Mouse (Mus musculus): Measurements from ENCODE around the gene Tmem9. TPM values are rescaled to one million over a fixed set of nuclear protein-coding genes. Genes with fewer than 3 reads are reported as not detected.

Gene Tmem9
- 10 to 100 TPM; 20.7 to 39.2 (median 32.3) TPM for polyA plus RNA-seq (2017; shearing (Covaris generic))

GRCm38 (mm10) chr1:136007211-136008158 lies at the start of gene Tmem9:
TSS of gene Tmem9 (plus strand) at chr1:136008150.
- peak; percentile 52 for ATAC-seq

GRCm38 (mm10) chr1:135958483-135958882 lies 49.5 kb upstream of the Tmem9 start:
- ATAC-seq, result no peak

DNA sequence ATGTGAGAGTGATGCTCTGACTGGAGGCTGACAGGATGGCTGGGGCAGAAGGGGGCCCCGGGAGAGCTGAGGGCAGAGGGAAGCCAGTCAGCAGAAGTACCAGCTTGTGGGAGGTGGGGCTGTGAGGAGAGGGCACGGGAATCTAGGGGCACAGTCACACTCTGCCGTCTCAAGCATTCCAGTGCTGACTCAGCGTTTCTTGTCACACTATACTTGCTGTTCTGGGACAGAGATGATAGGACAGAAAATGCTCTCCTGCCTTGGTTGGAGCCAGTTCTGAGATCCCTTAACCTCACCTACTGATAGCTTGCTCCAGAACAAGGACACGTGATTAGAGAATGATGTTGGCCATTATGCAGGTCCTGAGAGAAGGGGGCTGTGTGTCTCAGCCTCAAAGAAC lies 44.8 kb upstream of the Tmem9 start:
- ATAC-seq, result no peak

DNA sequence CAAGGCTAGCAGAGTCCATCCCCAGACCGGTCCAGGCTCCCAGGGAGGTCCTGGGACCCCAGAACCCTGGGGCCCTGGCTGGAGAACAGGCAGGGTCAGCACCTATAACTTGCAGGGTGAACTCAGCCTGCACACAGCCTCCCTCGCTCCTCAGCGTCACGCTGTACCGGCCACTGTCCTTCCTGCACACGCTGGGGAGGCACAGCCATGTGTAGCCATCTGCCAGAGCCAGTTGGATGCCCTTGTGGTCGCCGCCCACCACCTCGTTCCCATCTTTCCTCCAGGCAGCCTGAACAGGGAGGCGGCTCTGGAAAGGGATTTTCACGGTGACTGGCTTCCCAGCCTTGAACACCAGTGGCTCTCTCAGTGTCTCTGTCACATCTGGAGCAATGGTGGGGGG lies 43.4 kb upstream of the Tmem9 start:
- ATAC-seq, result no peak

GRCm38 (mm10) chr1:135967739-135968138 lies 40.2 kb upstream of the Tmem9 start:
- no peak for ATAC-seq

DNA sequence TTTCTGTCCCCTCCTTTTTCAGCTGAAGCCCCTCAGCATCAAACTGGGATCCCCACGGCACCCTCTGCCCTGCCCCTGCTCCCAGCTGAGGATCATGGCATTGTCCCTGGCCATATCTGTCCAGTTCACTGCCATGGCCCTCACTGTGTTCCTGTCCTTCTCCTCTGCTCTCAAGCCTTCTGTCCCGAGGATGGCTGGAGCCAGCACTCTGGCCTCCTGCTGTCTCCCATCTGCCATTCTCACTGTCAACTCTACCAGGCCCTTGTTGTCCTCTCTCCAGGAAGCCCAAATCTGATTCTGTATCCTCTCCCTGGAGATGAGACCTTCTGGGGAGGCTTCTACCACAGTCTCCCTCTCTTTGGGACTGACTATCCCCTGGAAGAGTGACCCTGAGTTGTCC lies 37.5 kb upstream of the Tmem9 start:
- ATAC-seq, result no peak

DNA sequence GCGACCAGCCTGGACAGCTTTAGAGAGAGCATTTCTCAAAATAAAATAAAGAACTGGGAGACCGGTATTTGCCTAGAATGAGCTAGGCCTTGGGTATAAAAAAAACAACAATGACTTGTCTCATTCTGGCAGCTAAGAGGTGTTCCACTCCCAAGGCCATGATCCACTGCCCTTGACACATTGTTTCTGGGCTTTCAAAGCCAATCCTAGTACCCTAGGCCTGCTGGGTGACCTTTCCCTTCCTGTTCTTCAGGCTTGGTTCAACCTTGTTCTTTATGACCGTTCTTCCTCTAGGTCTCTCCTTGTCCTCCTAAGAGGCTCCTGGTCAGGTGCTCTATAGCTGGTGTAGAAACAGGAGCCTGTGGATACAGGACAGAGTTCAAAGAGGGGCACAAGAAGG lies 35.4 kb upstream of the Tmem9 start:
- ATAC-seq, result no peak

GRCm38 (mm10) chr1:135984105-135984504 lies 23.8 kb upstream of the Tmem9 start:
- ATAC-seq, result no peak

GRCm38 (mm10) chr1:135989876-135990275 lies 18.1 kb upstream of the Tmem9 start:
- ATAC-seq, result no peak

GRCm38 (mm10) chr1:135993470-135993869 lies 14.5 kb upstream of the Tmem9 start:
- ATAC-seq, result no peak

- ATAC-seq, result no peak
Measured at GRCm38 (mm10) chr1:135997537-135997936, 10.4 kb upstream of the Tmem9 start.

GRCm38 (mm10) chr1:135999720-136000287 lies 8.1 kb upstream of the Tmem9 start:
- ATAC-seq, result no peak

- ATAC-seq, result no peak
Measured at GRCm38 (mm10) chr1:136001438-136001837, 6.5 kb upstream of the Tmem9 start.

- no peak for ATAC-seq
Measured at GRCm38 (mm10) chr1:136006292-136006748, 1.6 kb upstream of the Tmem9 start, which contains the start of gene Igfn1. TSS of gene Igfn1 (minus strand) at chr1:136006342.

DNA sequence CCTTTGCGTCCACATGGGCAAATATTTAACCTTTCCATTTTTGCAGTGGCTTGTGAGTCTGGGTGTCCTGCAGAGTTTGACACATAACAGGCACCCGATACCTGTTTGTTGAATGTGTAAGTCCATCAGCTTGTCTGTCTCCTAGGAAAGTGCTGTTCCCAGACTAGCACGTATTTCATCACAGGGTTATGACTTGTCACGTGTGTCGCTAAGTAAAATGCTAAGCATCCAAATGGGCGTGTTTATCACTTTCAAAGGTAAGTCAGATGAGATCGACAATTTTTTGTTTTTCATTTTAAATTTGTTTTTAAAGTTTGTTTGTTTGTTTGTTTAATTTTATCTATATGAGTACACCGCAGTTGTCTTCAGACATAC lies 196 bp downstream of the Tmem9 start:
- ATAC-seq, result no peak

DNA sequence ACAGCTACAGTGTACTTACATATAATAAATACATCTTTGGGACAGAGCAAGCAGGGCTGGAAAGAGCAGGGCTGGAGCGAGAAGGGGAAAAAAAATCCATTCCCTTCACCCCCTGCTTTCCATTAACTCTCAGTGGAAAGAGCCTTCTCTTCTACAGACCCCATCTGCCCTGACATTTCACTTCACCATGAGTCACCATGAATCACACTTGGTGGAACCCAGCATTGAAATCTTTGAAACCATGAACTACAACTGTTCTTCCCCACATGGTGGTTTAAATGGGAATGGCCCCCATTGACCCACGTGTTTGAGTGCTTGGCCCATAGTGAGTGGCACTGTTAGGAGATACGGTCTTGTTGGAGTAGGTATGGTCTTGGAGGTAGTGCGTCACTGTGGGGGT lies 2.3 kb downstream of the Tmem9 start:
- no peak for ATAC-seq

- no peak for ATAC-seq
Measured at GRCm38 (mm10) chr1:136013513-136013912, 5.6 kb downstream of the Tmem9 start.

DNA sequence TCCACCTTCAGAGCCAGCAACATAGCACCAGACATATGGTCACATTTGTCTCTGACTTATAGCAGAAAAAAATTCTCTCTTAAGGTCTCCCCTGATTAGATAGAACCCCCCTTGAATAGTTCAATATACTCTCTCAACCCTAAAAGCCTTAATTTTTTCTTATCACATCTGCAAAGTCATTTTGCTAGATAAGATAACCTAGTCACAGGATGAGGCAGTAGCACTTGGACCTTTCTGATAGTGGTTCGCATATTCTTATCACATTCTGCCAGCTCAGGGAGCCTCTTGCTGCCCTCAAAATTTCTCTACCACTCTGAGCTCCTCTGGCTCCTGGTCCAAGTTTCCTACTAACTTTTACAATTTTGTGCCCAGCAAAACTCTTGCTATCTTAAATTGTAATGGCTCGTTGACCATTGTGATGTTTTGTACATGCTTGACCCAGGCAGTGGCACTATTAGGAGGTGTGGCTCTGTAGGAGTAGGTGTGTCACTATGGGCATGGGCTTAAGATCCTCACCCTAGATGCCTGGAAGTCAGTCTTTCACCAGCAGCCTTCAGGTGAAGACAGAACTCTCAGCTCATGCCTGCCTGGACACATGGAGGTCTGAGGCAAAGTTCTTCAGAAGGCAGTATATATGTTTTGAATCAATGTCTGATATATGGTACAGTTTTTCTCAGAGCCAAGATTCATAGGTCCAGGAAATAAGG lies 7.0 kb downstream of the Tmem9 start:
- no peak for ATAC-seq

GRCm38 (mm10) chr1:136017307-136017706 lies 9.4 kb downstream of the Tmem9 start:
- no peak for ATAC-seq

GRCm38 (mm10) chr1:136017907-136018313 lies 10.0 kb downstream of the Tmem9 start:
- peak; percentile 99 for ATAC-seq

DNA sequence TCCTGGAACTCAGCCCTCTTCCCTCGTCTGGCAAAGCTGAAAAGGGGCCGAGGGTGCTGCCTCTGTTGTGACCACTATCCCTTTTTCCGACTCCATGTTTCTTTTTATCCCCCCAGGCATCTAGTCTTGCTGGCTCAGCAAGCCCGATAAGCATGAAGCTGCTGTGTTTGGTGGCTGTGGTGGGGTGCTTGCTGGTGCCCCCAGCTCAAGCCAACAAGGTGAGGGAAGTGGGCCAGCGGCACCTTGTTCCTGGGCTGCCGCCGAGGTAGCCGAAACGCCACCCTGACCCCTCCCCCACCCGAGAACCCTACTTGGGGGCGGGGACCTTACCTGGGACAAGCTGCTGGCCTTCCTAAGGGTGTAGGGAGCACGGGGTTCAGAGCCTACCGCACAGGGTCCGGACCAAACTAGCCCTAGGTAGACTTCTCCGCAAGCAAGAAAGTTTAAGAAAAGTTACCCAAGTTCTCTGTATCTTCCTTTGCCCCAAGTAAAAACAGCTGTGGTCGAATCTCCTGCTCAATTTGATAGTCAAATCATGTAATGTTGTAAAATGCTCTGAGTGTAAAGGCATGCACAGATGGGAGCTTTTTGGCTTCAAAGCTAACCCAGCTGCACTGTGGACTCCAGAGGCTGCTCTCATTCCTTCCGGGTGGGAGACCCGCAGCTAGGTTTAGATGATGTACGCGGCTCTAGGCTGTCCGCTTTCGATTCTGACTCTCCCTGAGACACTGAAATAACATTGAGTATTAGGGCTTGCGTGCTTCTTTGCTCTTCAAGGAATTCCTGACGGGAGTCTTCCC lies 10.6 kb downstream of the Tmem9 start:
- peak; percentile 18 for ATAC-seq

DNA sequence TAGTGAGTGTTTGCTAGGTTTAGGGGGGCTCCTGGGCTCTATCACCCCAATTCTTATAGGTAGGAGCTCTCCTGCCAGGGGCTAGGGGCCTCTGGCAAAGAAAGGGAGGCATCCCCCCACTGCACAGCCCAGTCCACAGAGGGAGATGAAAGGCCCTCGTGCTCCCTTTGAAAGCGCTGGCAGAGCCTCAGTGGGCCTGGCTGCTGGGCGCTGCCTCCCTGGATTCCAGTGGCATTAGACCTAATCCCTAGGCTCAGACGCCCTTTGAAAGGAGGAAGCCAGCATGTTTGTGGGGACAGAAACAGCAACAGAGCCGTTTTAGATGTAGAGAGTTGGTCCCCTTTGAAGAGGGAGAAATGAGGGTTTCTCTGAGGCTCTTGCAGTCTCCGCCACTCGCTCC lies 22.3 kb downstream of the Tmem9 start:
- ATAC-seq, result no peak
